Mouse (Mus musculus): ENCODE results near the gene Pdcd11.
A peak's percentile ranks its signal among the peaks of the same experiment; 100 is the strongest.

Pdcd11 gene

GRCm38 (mm10) chr19:47168793-47169412 lies 78.3 kb downstream of the Pdcd11 start:
- DNase-seq (ENCODE audit: low read depth, low spot score) = peak; percentile 89

- DNase-seq (ENCODE audit: low read depth, low spot score) = peak; percentile 55
Measured at GRCm38 (mm10) chr19:47174515-47174914, 83.9 kb downstream of the Pdcd11 start.

GRCm38 (mm10) chr19:47175472-47175871 lies 84.9 kb downstream of the Pdcd11 start:
- peak; percentile 61 for DNase-seq (ENCODE audit: low read depth, low spot score)

GRCm38 (mm10) chr19:47176916-47177505 lies 86.4 kb downstream of the Pdcd11 start:
- DNase-seq (ENCODE audit: low read depth, low spot score) = no peak

GRCm38 (mm10) chr19:47178001-47178400 lies 87.4 kb downstream of the Pdcd11 start:
- no peak for DNase-seq (ENCODE audit: low read depth, low spot score)

- DNase-seq (ENCODE audit: low read depth, low spot score) = no peak
Measured at GRCm38 (mm10) chr19:47178431-47179271, 88.1 kb downstream of the Pdcd11 start, which contains the start of gene Neurl1a. Gene Neurl1a, plus strand, starts transcription at chr19:47178820.

GRCm38 (mm10) chr19:47179272-47179809 lies 88.8 kb downstream of the Pdcd11 start:
- no peak for DNase-seq (ENCODE audit: low read depth, low spot score)

- no peak for DNase-seq (ENCODE audit: low read depth, low spot score)
Measured at GRCm38 (mm10) chr19:47180011-47180410, 89.4 kb downstream of the Pdcd11 start.
